Mouse (Mus musculus): ENCODE data around the gene Gls. TPM values are rescaled to one million over a fixed set of nuclear protein-coding genes. Genes with fewer than 3 reads are reported as not detected.

Gene Gls
- polyA plus RNA-seq, 1 experiment from 2014 or later = 4.7 TPM

DNA sequence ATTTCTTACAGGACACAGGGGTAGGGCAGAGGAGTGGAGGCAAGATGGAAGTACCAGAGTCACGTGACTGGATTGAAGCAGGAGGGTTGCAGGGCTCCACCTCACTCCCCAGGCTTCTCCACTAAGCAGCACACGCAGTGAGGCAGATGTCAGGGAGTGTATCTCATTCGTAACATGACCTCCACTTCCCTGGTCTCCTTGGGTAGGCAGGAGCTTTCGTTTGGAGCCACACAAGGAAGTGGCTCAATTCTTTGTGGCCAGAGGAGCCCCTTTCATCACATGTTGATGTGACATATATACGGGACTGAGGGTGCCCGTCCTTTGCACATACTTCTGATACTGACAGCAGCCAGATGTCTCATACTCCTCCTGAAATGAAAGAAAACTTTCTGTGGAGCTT is 103.2 kb downstream of the Gls start:
- ATAC-seq (peak; percentile 15; the same call in 1 of the 2 replicates), DNase-seq (no peak)
- 60% methylated on average over 6 of the region's 6 CpGs for WGBS (ENCODE audit: insufficient replicate concordance)
- no peak for TF ChIP-seq CTCF (IDR thresholded peaks at IDR 0.05; ENCODE audit: low read depth)
- TF ChIP-seq EP300 (IDR thresholded peaks at IDR 0.05; ENCODE audit: low read depth) = no peak
- Histone ChIP-seq H3K9ac (replicated peaks) (no peak overlapping the region), H3K4me1 (ENCODE audit: insufficient read depth) (peaks cover 5% of the 10 kb centered on the region), H3K27me3 (ENCODE audit: insufficient read depth, low read length) (no peaks in the 10 kb centered on the region), H3K36me3 (replicated peaks; ENCODE audit: insufficient read depth, low read length) (peaks cover 86% of the 10 kb centered on the region), H3K4me3 (ENCODE audit: low read depth, low read length) (no peak overlapping the region), H3K27ac (ENCODE audit: low read depth) (no peak overlapping the region), H3K4me2 (ENCODE audit: low read depth, low read length) (no peak overlapping the region), H3K9me3 (ENCODE audit: low read length) (no peaks in the 10 kb centered on the region)

DNA sequence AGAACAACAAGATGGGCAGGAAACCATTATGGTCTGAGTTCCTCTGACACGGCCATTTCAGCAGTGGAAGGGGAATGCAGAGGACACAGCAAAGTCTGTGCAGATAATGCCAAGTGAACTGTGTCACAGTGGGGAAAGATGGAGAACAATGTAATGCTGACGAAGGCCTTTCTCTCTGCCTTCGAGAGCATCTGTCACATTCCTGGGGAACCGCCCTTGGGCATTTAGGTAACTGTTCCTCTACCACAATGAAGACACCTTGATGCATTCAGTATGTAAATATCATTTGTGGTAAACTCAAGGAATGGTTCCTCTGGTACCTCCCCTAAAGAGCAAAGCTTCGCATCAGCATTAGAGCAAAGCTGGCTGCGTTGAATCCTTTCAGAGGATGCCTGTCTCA is 105.7 kb downstream of the Gls start:
- Histone ChIP-seq H3K4me1 (ENCODE audit: insufficient read depth) (peaks cover 6% of the 10 kb centered on the region), H3K27me3 (ENCODE audit: insufficient read depth, low read length) (no peaks in the 10 kb centered on the region), H3K4me2 (ENCODE audit: low read depth, low read length) (no peak overlapping the region), H3K9me3 (ENCODE audit: low read length) (no peaks in the 10 kb centered on the region), H3K36me3 (replicated peaks; ENCODE audit: insufficient read depth, low read length) (peaks cover 83% of the 10 kb centered on the region), H3K4me3 (ENCODE audit: low read depth, low read length) (no peak overlapping the region), H3K9ac (replicated peaks) (no peak overlapping the region), H3K27ac (ENCODE audit: low read depth) (no peak overlapping the region)
- ATAC-seq (no peak), DNase-seq (no peak)
- TF ChIP-seq CTCF (IDR thresholded peaks at IDR 0.05; ENCODE audit: low read depth) (no peak), EP300 (IDR thresholded peaks at IDR 0.05; ENCODE audit: low read depth) (no peak)
- 90% methylated on average over 6 of the region's 6 CpGs for WGBS (ENCODE audit: insufficient replicate concordance)

DNA sequence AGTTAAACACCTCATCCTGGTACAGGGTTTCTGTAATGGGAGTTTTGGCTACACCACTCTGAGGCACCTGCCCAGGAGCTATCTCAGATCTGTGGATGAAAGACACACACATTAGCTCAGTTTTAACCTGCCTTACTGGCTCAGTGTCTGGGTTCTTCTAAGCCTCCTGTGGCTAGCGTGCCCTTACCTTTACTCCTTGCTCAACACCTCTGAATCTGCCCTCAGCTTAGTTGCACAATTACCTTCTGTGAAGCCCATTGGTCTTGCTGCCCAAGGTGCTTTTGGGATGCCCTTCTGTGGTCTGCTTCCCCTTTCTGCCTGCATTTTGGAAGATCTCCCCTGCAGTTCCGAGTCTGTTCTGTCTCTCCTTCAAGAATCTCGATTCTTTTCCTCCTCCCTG is 108.2 kb downstream of the Gls start:
- H3K4me3 ChIP-seq (ENCODE audit: low read depth, low read length) = no peak overlapping the region
- ATAC-seq = no peak
- no peak overlapping the region for H3K27ac ChIP-seq (ENCODE audit: low read depth)
- WGBS (ENCODE audit: insufficient replicate concordance) = 69% methylated on average over 3 of the region's 3 CpGs
- no peak overlapping the region for H3K9ac ChIP-seq (replicated peaks)
- peaks cover 17% of the 10 kb centered on the region for H3K4me1 ChIP-seq (ENCODE audit: insufficient read depth)
- TF ChIP-seq EP300 (IDR thresholded peaks at IDR 0.05; ENCODE audit: low read depth) = no peak
- no peak for TF ChIP-seq CTCF (IDR thresholded peaks at IDR 0.05; ENCODE audit: low read depth)
- H3K4me2 ChIP-seq (ENCODE audit: low read depth, low read length) = no peak overlapping the region
- peaks cover 67% of the 10 kb centered on the region for H3K36me3 ChIP-seq (replicated peaks; ENCODE audit: insufficient read depth, low read length)
- no peaks in the 10 kb centered on the region for H3K27me3 ChIP-seq (ENCODE audit: insufficient read depth, low read length)
- no peak for DNase-seq
- H3K9me3 ChIP-seq (ENCODE audit: low read length) = no peaks in the 10 kb centered on the region

DNA sequence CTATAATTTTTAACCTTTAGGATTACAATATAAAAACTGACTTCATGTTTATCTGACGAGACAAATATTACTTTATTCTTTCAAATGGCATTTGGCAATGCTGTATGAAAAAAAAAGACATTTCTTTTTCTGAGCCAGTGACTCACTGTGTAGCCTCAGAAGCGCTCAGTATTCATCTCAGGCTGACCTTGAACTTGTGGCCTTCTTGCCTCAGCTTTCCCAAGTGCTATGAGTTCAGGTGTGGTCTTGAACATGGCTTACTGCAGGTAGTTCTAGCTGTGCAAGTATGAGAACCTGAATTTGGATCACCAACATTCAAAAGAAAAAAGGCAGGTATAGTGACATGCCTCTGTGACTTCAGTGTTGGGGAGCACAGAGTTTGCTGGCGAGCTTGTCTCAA is 112.0 kb downstream of the Gls start:
- H3K9me3 ChIP-seq (ENCODE audit: low read length) = no peaks in the 10 kb centered on the region
- DNase-seq (no peak), ATAC-seq (no peak)
- H3K27ac ChIP-seq (ENCODE audit: low read depth) = no peak overlapping the region
- H3K4me3 ChIP-seq (ENCODE audit: low read depth, low read length) = peak overlapping the region; percentile 85
- no peak overlapping the region for H3K9ac ChIP-seq (replicated peaks)
- peaks cover 22% of the 10 kb centered on the region for H3K4me1 ChIP-seq (ENCODE audit: insufficient read depth)
- H3K4me2 ChIP-seq (ENCODE audit: low read depth, low read length) = peak overlapping the region; percentile 77
- peaks cover 38% of the 10 kb centered on the region for H3K36me3 ChIP-seq (replicated peaks; ENCODE audit: insufficient read depth, low read length)
- H3K27me3 ChIP-seq (ENCODE audit: insufficient read depth, low read length) = no peaks in the 10 kb centered on the region
- WGBS (ENCODE audit: insufficient replicate concordance) = 86% methylated on average over 3 of the region's 3 CpGs
- TF ChIP-seq CTCF (IDR thresholded peaks at IDR 0.05; ENCODE audit: low read depth) (no peak), EP300 (IDR thresholded peaks at IDR 0.05; ENCODE audit: low read depth) (no peak)

DNA sequence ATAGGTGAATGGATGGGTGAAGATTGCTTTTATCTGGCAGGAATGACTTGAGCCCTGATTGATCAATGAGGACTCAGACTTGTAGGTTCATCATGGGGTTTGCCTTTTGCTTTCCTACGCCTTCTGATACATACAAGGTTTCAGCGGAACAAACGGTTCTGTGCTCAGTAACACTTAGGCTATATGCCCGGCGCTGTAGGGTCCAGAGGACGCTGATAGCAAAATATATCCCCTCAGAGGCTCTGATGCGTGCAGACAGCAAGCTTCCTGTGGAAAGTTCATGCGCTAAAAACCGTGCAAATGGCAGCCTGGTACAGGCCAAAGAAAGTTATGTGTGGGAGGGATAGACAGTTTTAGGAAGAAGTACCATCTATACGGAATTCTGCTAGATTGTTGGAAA is 112.8 kb downstream of the Gls start:
- H3K27me3 ChIP-seq (ENCODE audit: insufficient read depth, low read length) = no peaks in the 10 kb centered on the region
- H3K4me1 ChIP-seq (ENCODE audit: insufficient read depth) = peaks cover 21% of the 10 kb centered on the region
- H3K36me3 ChIP-seq (replicated peaks; ENCODE audit: insufficient read depth, low read length) = peaks cover 30% of the 10 kb centered on the region
- no peak for DNase-seq
- peak overlapping the region; percentile 77 for H3K4me2 ChIP-seq (ENCODE audit: low read depth, low read length)
- peak overlapping the region; percentile 85 for H3K9ac ChIP-seq (replicated peaks)
- TF ChIP-seq CTCF (IDR thresholded peaks at IDR 0.05; ENCODE audit: low read depth) (no peak), EP300 (IDR thresholded peaks at IDR 0.05; ENCODE audit: low read depth) (no peak)
- peak overlapping the region; percentile 94 for H3K27ac ChIP-seq (ENCODE audit: low read depth)
- H3K4me3 ChIP-seq (ENCODE audit: low read depth, low read length) = peak overlapping the region; percentile 85
- 19% methylated on average over 10 of the region's 10 CpGs for WGBS (ENCODE audit: insufficient replicate concordance)
- no peak for ATAC-seq
- no peaks in the 10 kb centered on the region for H3K9me3 ChIP-seq (ENCODE audit: low read length)

DNA sequence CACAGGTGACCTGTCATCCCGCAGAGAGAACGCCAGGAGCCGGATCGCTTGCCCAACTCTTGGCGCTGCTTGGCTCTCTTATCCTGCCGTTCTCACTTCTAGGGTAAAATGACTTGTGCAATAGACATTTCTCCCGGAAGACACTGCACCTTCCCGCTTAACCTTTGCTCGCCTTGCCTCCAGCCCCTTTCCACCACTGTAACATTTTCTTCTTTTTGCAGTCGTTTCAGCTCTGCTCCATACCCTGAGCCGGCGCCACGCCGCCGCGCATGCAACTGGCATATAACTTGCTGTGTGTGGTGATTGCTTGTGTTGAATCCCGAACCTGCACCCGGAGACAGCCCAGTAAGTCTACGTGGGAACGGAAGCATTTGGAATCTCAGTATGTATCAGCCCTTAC is 113.3 kb downstream of the Gls start:
- TF ChIP-seq EP300 (IDR thresholded peaks at IDR 0.05; ENCODE audit: low read depth) = no peak
- TF ChIP-seq CTCF (IDR thresholded peaks at IDR 0.05; ENCODE audit: low read depth) = no peak
- H3K9ac ChIP-seq (replicated peaks) = peak overlapping the region; percentile 85
- H3K9me3 ChIP-seq (ENCODE audit: low read length) = no peaks in the 10 kb centered on the region
- DNase-seq (no peak), ATAC-seq (peak; percentile 39; the same call in 1 of the 2 replicates)
- peaks cover 26% of the 10 kb centered on the region for H3K36me3 ChIP-seq (replicated peaks; ENCODE audit: insufficient read depth, low read length)
- peak overlapping the region; percentile 94 for H3K27ac ChIP-seq (ENCODE audit: low read depth)
- peaks cover 16% of the 10 kb centered on the region for H3K4me1 ChIP-seq (ENCODE audit: insufficient read depth)
- H3K27me3 ChIP-seq (ENCODE audit: insufficient read depth, low read length) = no peaks in the 10 kb centered on the region
- under 1% methylated on average over 20 of the region's 20 CpGs for WGBS (ENCODE audit: insufficient replicate concordance)
- H3K4me3 ChIP-seq (ENCODE audit: low read depth, low read length) = peak overlapping the region; percentile 85
- peak overlapping the region; percentile 77 for H3K4me2 ChIP-seq (ENCODE audit: low read depth, low read length)
